Mouse (Mus musculus): Measurements from ENCODE around the gene Rnf207. TPM values are rescaled to one million over a fixed set of nuclear protein-coding genes. Genes with fewer than 3 reads are reported as not detected.
A peak's percentile ranks its signal among the peaks of the same experiment; 100 is the strongest.

Rnf207 gene
- polyA plus RNA-seq, 1 experiment from 2014 or later = 27.5 TPM

GRCm38 (mm10) chr4:152305991-152306390 is 12.8 kb downstream of the Rnf207 start:
- peaks cover 8% of the 10 kb centered on the region for H3K27me3 ChIP-seq (ENCODE audit: control insufficient read depth, insufficient read depth, low read length)
- no peak overlapping the region for H3K4me2 ChIP-seq
- no peak overlapping the region for H3K4me3 ChIP-seq (ENCODE audit: low read depth, low read length)
- ATAC-seq (replicated peaks; ENCODE audit: insufficient number of reproducible peaks, low FRiP score, low TSS enrichment) = no peak
- H3K9me3 ChIP-seq (replicated peaks; ENCODE audit: control insufficient read depth, low read length) = no peaks in the 10 kb centered on the region
- H3K36me3 ChIP-seq (ENCODE audit: control insufficient read depth, insufficient read depth, low read length) = peaks cover 12% of the 10 kb centered on the region
- WGBS (ENCODE audit: insufficient replicate concordance) = 78% methylated on average over 6 of the region's 6 CpGs
- no peak overlapping the region for H3K9ac ChIP-seq (ENCODE audit: low read depth, low read length)
- H3K4me1 ChIP-seq (ENCODE audit: control insufficient read depth, insufficient read depth, low read length) = no peaks in the 10 kb centered on the region
- no peak overlapping the region for H3K27ac ChIP-seq (ENCODE audit: low read depth, low read length)

- no peak overlapping the region for H3K27ac ChIP-seq (ENCODE audit: low read depth, low read length)
Observed at GRCm38 (mm10) chr4:152304685-152305084, 14.1 kb downstream of the Rnf207 start.

GRCm38 (mm10) chr4:152303172-152303571 is 15.6 kb downstream of the Rnf207 start:
- 91% methylated on average over 10 of the region's 10 CpGs for WGBS (ENCODE audit: insufficient replicate concordance)
- no peak overlapping the region for H3K27ac ChIP-seq (ENCODE audit: low read depth, low read length)
- H3K27me3 ChIP-seq (ENCODE audit: control insufficient read depth, insufficient read depth, low read length) = no peaks in the 10 kb centered on the region
- no peak overlapping the region for H3K4me3 ChIP-seq (ENCODE audit: low read depth, low read length)
- peaks cover 15% of the 10 kb centered on the region; the same call in 1 of the 2 replicates for H3K36me3 ChIP-seq (ENCODE audit: control insufficient read depth, insufficient read depth, low read length)
- H3K4me1 ChIP-seq (ENCODE audit: control insufficient read depth, insufficient read depth, low read length) = peaks cover 4% of the 10 kb centered on the region
- ATAC-seq (replicated peaks; ENCODE audit: insufficient number of reproducible peaks, low FRiP score, low TSS enrichment) = no peak
- H3K9ac ChIP-seq (ENCODE audit: low read depth, low read length) = no peak overlapping the region
- no peak overlapping the region for H3K4me2 ChIP-seq
- H3K9me3 ChIP-seq (replicated peaks; ENCODE audit: control insufficient read depth, low read length) = no peaks in the 10 kb centered on the region

More at GRCm38 (mm10) chr4:152304685-152305084, 14.1 kb downstream of the Rnf207 start:
- Histone ChIP-seq H3K4me3 (ENCODE audit: low read depth, low read length) (no peak overlapping the region), H3K4me2 (no peak overlapping the region), H3K27me3 (ENCODE audit: control insufficient read depth, insufficient read depth, low read length) (no peaks in the 10 kb centered on the region), H3K9ac (ENCODE audit: low read depth, low read length) (no peak overlapping the region), H3K36me3 (ENCODE audit: control insufficient read depth, insufficient read depth, low read length) (peaks cover 20% of the 10 kb centered on the region), H3K4me1 (ENCODE audit: control insufficient read depth, insufficient read depth, low read length) (no peaks in the 10 kb centered on the region), H3K9me3 (replicated peaks; ENCODE audit: control insufficient read depth, low read length) (no peaks in the 10 kb centered on the region)
- 88% methylated on average over 6 of the region's 6 CpGs for WGBS (ENCODE audit: insufficient replicate concordance)
- ATAC-seq (replicated peaks; ENCODE audit: insufficient number of reproducible peaks, low FRiP score, low TSS enrichment) = no peak

- no peak for ATAC-seq (replicated peaks; ENCODE audit: insufficient number of reproducible peaks, low FRiP score, low TSS enrichment)
- no peak overlapping the region for H3K4me2 ChIP-seq
- no peak overlapping the region for H3K4me3 ChIP-seq (ENCODE audit: low read depth, low read length)
- no peak overlapping the region for H3K27ac ChIP-seq (ENCODE audit: low read depth, low read length)
- H3K9me3 ChIP-seq (replicated peaks; ENCODE audit: control insufficient read depth, low read length) = no peaks in the 10 kb centered on the region
- peaks cover 15% of the 10 kb centered on the region; the same call in 1 of the 2 replicates for H3K36me3 ChIP-seq (ENCODE audit: control insufficient read depth, insufficient read depth, low read length)
- H3K27me3 ChIP-seq (ENCODE audit: control insufficient read depth, insufficient read depth, low read length) = no peaks in the 10 kb centered on the region
- 80% methylated on average over 11 of the region's 11 CpGs for WGBS (ENCODE audit: insufficient replicate concordance)
- peaks cover 8% of the 10 kb centered on the region for H3K4me1 ChIP-seq (ENCODE audit: control insufficient read depth, insufficient read depth, low read length)
- no peak overlapping the region for H3K9ac ChIP-seq (ENCODE audit: low read depth, low read length)
Observed at GRCm38 (mm10) chr4:152302012-152302411, 16.8 kb downstream of the Rnf207 start.

GRCm38 (mm10) chr4:152300375-152300774 is 18.4 kb downstream of the Rnf207 start:
- no peak for ATAC-seq (replicated peaks; ENCODE audit: insufficient number of reproducible peaks, low FRiP score, low TSS enrichment)
- H3K4me2 ChIP-seq = no peak overlapping the region

GRCm38 (mm10) chr4:152298836-152299235 is 20.0 kb downstream of the Rnf207 start:
- WGBS (ENCODE audit: insufficient replicate concordance) = 78% methylated on average over 14 of the region's 14 CpGs
- no peaks in the 10 kb centered on the region for H3K9me3 ChIP-seq (replicated peaks; ENCODE audit: control insufficient read depth, low read length)
- no peak overlapping the region for H3K9ac ChIP-seq (ENCODE audit: low read depth, low read length)
- peaks cover 16% of the 10 kb centered on the region for H3K4me1 ChIP-seq (ENCODE audit: control insufficient read depth, insufficient read depth, low read length)
- peaks cover 1% of the 10 kb centered on the region; the same call in 1 of the 2 replicates for H3K27me3 ChIP-seq (ENCODE audit: control insufficient read depth, insufficient read depth, low read length)
- ATAC-seq (replicated peaks; ENCODE audit: insufficient number of reproducible peaks, low FRiP score, low TSS enrichment) = no peak
- peaks cover 14% of the 10 kb centered on the region; the same call in 1 of the 2 replicates for H3K36me3 ChIP-seq (ENCODE audit: control insufficient read depth, insufficient read depth, low read length)
- H3K27ac ChIP-seq (ENCODE audit: low read depth, low read length) = no peak overlapping the region
- H3K4me3 ChIP-seq (ENCODE audit: low read depth, low read length) = no peak overlapping the region
- H3K4me2 ChIP-seq = peak overlapping the region; percentile 91

More at GRCm38 (mm10) chr4:152300375-152300774, 18.4 kb downstream of the Rnf207 start:
- Histone ChIP-seq H3K9ac (ENCODE audit: low read depth, low read length) (no peak overlapping the region), H3K27ac (ENCODE audit: low read depth, low read length) (no peak overlapping the region), H3K36me3 (ENCODE audit: control insufficient read depth, insufficient read depth, low read length) (peaks cover 15% of the 10 kb centered on the region; the same call in 1 of the 2 replicates), H3K9me3 (replicated peaks; ENCODE audit: control insufficient read depth, low read length) (no peaks in the 10 kb centered on the region), H3K4me1 (ENCODE audit: control insufficient read depth, insufficient read depth, low read length) (peaks cover 11% of the 10 kb centered on the region), H3K27me3 (ENCODE audit: control insufficient read depth, insufficient read depth, low read length) (no peaks in the 10 kb centered on the region), H3K4me3 (ENCODE audit: low read depth, low read length) (no peak overlapping the region)
- WGBS (ENCODE audit: insufficient replicate concordance) = 93% methylated on average over 8 of the region's 8 CpGs

- under 1% methylated on average over 109 of the region's 119 CpGs for WGBS (ENCODE audit: insufficient replicate concordance)
- peak within 1 kb of the TSS; percentile 79 for H3K27ac ChIP-seq (ENCODE audit: low read depth, low read length)
- peak within 1 kb of the TSS; percentile 97 for H3K9ac ChIP-seq (ENCODE audit: low read depth, low read length)
- no peaks in the 10 kb centered on the region for H3K9me3 ChIP-seq (replicated peaks; ENCODE audit: control insufficient read depth, low read length)
- peaks cover 18% of the 10 kb centered on the region for H3K27me3 ChIP-seq (ENCODE audit: control insufficient read depth, insufficient read depth, low read length)
- peak; percentile 93 for ATAC-seq (replicated peaks; ENCODE audit: insufficient number of reproducible peaks, low FRiP score, low TSS enrichment)
- H3K4me1 ChIP-seq (ENCODE audit: control insufficient read depth, insufficient read depth, low read length) = peaks cover 16% of the 10 kb centered on the region
- H3K4me3 ChIP-seq (ENCODE audit: low read depth, low read length) = peak within 1 kb of the TSS; percentile 98
- peak within 1 kb of the TSS; percentile 91 for H3K4me2 ChIP-seq
- H3K36me3 ChIP-seq (ENCODE audit: control insufficient read depth, insufficient read depth, low read length) = peaks cover 9% of the 10 kb centered on the region; the same call in 1 of the 2 replicates
Observed at GRCm38 (mm10) chr4:152296874-152297861, 21.6 kb downstream of the Rnf207 start, which contains the start of gene Icmt. TSS of gene Icmt (plus strand) at chr4:152297227.

GRCm38 (mm10) chr4:152296371-152296770 is 22.4 kb downstream of the Rnf207 start:
- no peaks in the 10 kb centered on the region for H3K9me3 ChIP-seq (replicated peaks; ENCODE audit: control insufficient read depth, low read length)
- no peak for ATAC-seq (replicated peaks; ENCODE audit: insufficient number of reproducible peaks, low FRiP score, low TSS enrichment)
- peak overlapping the region; percentile 68 for H3K4me2 ChIP-seq
- peak overlapping the region; percentile 98 for H3K4me3 ChIP-seq (ENCODE audit: low read depth, low read length)
- peak overlapping the region; percentile 79 for H3K27ac ChIP-seq (ENCODE audit: low read depth, low read length)
- H3K36me3 ChIP-seq (ENCODE audit: control insufficient read depth, insufficient read depth, low read length) = peaks cover 9% of the 10 kb centered on the region; the same call in 1 of the 2 replicates
- H3K4me1 ChIP-seq (ENCODE audit: control insufficient read depth, insufficient read depth, low read length) = peaks cover 16% of the 10 kb centered on the region
- 16% methylated on average over 8 of the region's 8 CpGs for WGBS (ENCODE audit: insufficient replicate concordance)
- peaks cover 26% of the 10 kb centered on the region for H3K27me3 ChIP-seq (ENCODE audit: control insufficient read depth, insufficient read depth, low read length)
- peak overlapping the region; percentile 76 for H3K9ac ChIP-seq (ENCODE audit: low read depth, low read length)

Measured in heart, embryonic 11.5 days (tissue).